Comparison of ENCODE assay signal across 8 mouse cellular contexts in the genomic region with DNA sequence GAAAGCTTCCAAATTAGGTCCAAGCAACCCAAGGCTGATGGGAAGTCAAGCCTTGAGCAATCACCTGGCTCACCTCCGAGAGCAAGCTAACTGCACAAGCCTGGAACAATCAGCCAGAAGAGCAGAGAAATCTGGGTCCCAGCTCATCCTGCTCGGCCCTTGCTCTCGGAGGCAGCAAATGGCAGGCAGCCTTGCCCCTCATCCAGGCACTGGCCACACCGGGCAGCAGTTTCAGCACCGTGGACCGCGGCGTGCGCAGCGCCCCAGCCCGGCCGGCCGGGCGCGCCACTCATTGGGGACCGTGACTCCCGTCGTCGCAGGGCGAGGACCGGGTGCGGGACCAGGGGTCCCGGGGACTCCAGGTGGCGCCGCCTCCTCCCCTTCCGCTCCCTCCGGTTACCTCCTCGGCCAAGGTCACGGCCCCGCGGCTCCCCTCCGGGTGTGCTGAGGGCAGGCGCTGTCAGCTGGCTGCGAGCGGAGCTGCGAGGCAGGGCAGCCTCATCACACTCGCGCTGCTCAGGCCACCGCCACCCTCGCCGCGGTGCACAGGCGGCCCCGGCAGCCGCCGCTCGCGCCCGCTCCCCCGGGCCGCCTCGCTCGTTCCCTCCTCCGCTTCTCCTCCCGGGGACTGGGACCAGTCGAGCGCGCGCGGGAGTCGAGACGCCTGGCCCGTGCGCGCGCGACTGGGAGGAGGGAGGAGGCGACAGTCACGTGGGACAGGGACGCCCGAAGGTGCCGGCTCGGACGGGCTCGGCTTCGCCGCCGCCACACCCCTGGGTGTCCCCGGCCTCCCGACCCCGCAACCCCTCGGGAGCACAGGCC. TPM values are rescaled to one million over a fixed set of nuclear protein-coding genes. Genes with fewer than 3 reads are reported as not detected.
DNase-seq lines count a peak whose midpoint lies in the region; ATAC-seq lines count a peak whose summit lies in the region.

TSS of gene Rgs7 (minus strand) at position 640 of the 822 bp plus-strand sequence.

- peak within 1 kb of the TSS; percentile 83 for H3K4me3 ChIP-seq in hindbrain, embryonic 15.5 days

- peak within 1 kb of the TSS; percentile 95 for H3K27ac ChIP-seq in hindbrain, embryonic 15.5 days (replicated peaks)

- H3K9me3 ChIP-seq in hindbrain, embryonic 15.5 days: no peaks in the 10 kb centered on the region

- H3K4me1 ChIP-seq in hindbrain, embryonic 15.5 days (replicated peaks): peaks cover 23% of the 10 kb centered on the region

- under 1% methylated on average over 41 of the region's 82 CpGs for WGBS in hindbrain, embryonic 15.5 days

- H3K36me3 ChIP-seq in hindbrain, embryonic 15.5 days: no peaks in the 10 kb centered on the region

- ATAC-seq in hindbrain, embryonic 15.5 days (ENCODE audit: low FRiP score, low read depth): peak; percentile 95

- no peaks in the 10 kb centered on the region for H3K27me3 ChIP-seq in hindbrain, embryonic 15.5 days

- H3K4me2 ChIP-seq in hindbrain, embryonic 15.5 days: peak within 1 kb of the TSS; percentile 88

- DNase-seq in WW6 (ENCODE audit: low read depth, low spot score): peak; percentile 14
- peak; percentile 89 to 94 for DNase-seq in cerebellum, postnatal 25 days
- peak; percentile 75 to 77 for DNase-seq in frontal cortex, postnatal 36 days (ENCODE audit: low spot score in 2 of 2)
- peak; percentile 81 to 87 for DNase-seq in left cerebral cortex, adult 18-20 months (ENCODE audit: low spot score in 2 of 2)
- DNase-seq in lung, postnatal 25 days (ENCODE audit: low spot score): peak; percentile 4
- peak; percentile 52 for DNase-seq in retina, postnatal 7 days (ENCODE audit: low read depth, low spot score)
- DNase-seq in urinary bladder, postnatal 14 days (ENCODE audit: low spot score): peak; percentile 51

- H3K9ac ChIP-seq in hindbrain, embryonic 15.5 days: peak within 1 kb of the TSS; percentile 94

RNA-seq across cellular contexts. Expression of gene Rgs7, which starts in this region (rescaled TPM):
- 41.0 and 42.6 TPM in 2 replicates for polyA plus RNA-seq in hindbrain, embryonic 15.5 days (2015; fragmentation: Nextera tagmentation; extraction: Ambion mirVana)
- total RNA-seq in left cerebral cortex, adult 18-20 months (2021): 100 to 1,000 TPM; 105 to 116 TPM

Comparison
In these comparisons a context has a peak if more than half of its experiments do, and no peak if none do; other contexts are left out.
1. Peak in every context shown above with its lines: DNase-seq, ATAC-seq, H3K4me3 ChIP-seq and H3K27ac ChIP-seq.
2. DNase-seq: peak in every context shown above with its lines; median percentile 92 in cerebellum, postnatal 25 days; 84 in left cerebral cortex, adult 18-20 months; 76 in frontal cortex, postnatal 36 days; 52 in retina, postnatal 7 days; 51 in urinary bladder, postnatal 14 days; 14 in WW6; 4 in lung, postnatal 25 days.